Mouse (Mus musculus) kidney, embryonic 14.5 days (tissue): ENCODE measurements at regions not wholly inside any gene's neighbourhood (a gene's known extent, or its start where the extent isn't known, plus 50 kb on each side); places are given as distances from the start of the nearest gene placed in this dataset.

Experiments
- ATAC-seq: fragments of 200-750 bp; cut with Nextera tagmentation; 2 replicates; pipeline ENCODE4 v1.8.0; 2017; ENCODE audit warnings: moderate number of reproducible peaks, mild to moderate bottlenecking, moderate TSS enrichment, moderate library complexity; ENCODE audit not compliant: low FRiP score, low TSS enrichment
- H3K27ac ChIP-seq: fragments of 300-500 bp; sonication (generic); 2 replicates; pipeline ENCODE4 v1.5.1; 2014; ENCODE audit warnings: low read depth, mild to moderate bottlenecking, low read length, moderate library complexity, mixed read lengths
- H3K27me3 ChIP-seq: fragments of 300-500 bp; sonication (generic); 2 replicates; pipeline ENCODE4 v1.6.1; 2014; ENCODE audit warnings: mild to moderate bottlenecking, low read length; ENCODE audit not compliant: control insufficient read depth, insufficient read depth
- H3K36me3 ChIP-seq: fragments of 300-500 bp; sonication (generic); 2 replicates; pipeline ENCODE4 v1.6.1; 2014; ENCODE audit warnings: low read length, mixed read lengths; ENCODE audit not compliant: control insufficient read depth, insufficient read depth
- H3K4me1 ChIP-seq: fragments of 300-500 bp; sonication (generic); 2 replicates; pipeline ENCODE4 v1.6.1; 2014; ENCODE audit warnings: low read length, mixed read lengths; ENCODE audit not compliant: control insufficient read depth, insufficient read depth
- H3K4me2 ChIP-seq: fragments of 300-500 bp; sonication (generic); replicated peaks from 2 replicates; pipeline ENCODE4 v1.6.1; 2014; ENCODE audit warnings: low read depth, mild to moderate bottlenecking, low read length
- H3K4me3 ChIP-seq: fragments of 300-500 bp; sonication (generic); 2 replicates; pipeline ENCODE4 v1.5.1; 2014; ENCODE audit warnings: mild to moderate bottlenecking, low read length
- H3K9ac ChIP-seq: fragments of 300-500 bp; sonication (generic); 2 replicates; pipeline ENCODE4 v1.6.1; 2014; ENCODE audit warnings: low read depth, mild to moderate bottlenecking, low read length, moderate library complexity
- H3K9me3 ChIP-seq: fragments of 300-500 bp; sonication (generic); 2 replicates; pipeline ENCODE4 v1.6.1; 2016; ENCODE audit warnings: low read length; ENCODE audit not compliant: control insufficient read depth
- whole genome bisulfite sequencing: fragments of 180-500 bp; shearing (Covaris S2); extraction: QIAGEN DNeasy Blood & Tissue Kit; methylation state at CpG from one replicate; pipeline ENCODE4 v1.1.7; 2014; 5-methylcytosine and 5-hydroxymethylcytosine counted together

GRCm38 (mm10) chr4:75827082-75827711 lies 549.1 kb upstream of the Dmac1 start:
- H3K27ac ChIP-seq, result no peak overlapping the region
- H3K9ac ChIP-seq, result no peak overlapping the region
- H3K9me3 ChIP-seq, result no peaks in the 10 kb centered on the region
- H3K36me3 ChIP-seq, result no peaks in the 10 kb centered on the region
- no peak overlapping the region for H3K4me3 ChIP-seq
- ATAC-seq, result no peak
- H3K4me1 ChIP-seq, result no peaks in the 10 kb centered on the region
- H3K27me3 ChIP-seq, result no peaks in the 10 kb centered on the region
- 41% methylated on average over 3 of the region's 3 CpGs for WGBS
- H3K4me2 ChIP-seq, result no peak overlapping the region

GRCm38 (mm10) chr4:75819193-75819603 lies 541.1 kb upstream of the Dmac1 start:
- Histone ChIP-seq H3K4me3 (no peak overlapping the region), H3K4me2 (no peak overlapping the region), H3K36me3 (no peaks in the 10 kb centered on the region), H3K9ac (no peak overlapping the region), H3K4me1 (no peaks in the 10 kb centered on the region), H3K27ac (no peak overlapping the region), H3K9me3 (no peaks in the 10 kb centered on the region), H3K27me3 (no peaks in the 10 kb centered on the region)
- ATAC-seq, result no peak
- WGBS, result 65% methylated on average over 2 of the region's 2 CpGs

GRCm38 (mm10) chr4:75816026-75816425 lies 537.9 kb upstream of the Dmac1 start:
- no peaks in the 10 kb centered on the region for H3K4me1 ChIP-seq
- no peak for ATAC-seq
- H3K27me3 ChIP-seq, result no peaks in the 10 kb centered on the region
- H3K9ac ChIP-seq, result no peak overlapping the region
- no peaks in the 10 kb centered on the region for H3K36me3 ChIP-seq
- WGBS, result 86% methylated on average over 4 of the region's 4 CpGs
- H3K4me3 ChIP-seq, result no peak overlapping the region
- no peaks in the 10 kb centered on the region for H3K9me3 ChIP-seq
- H3K27ac ChIP-seq, result no peak overlapping the region
- H3K4me2 ChIP-seq, result no peak overlapping the region

GRCm38 (mm10) chr4:75812266-75812665 lies 534.2 kb upstream of the Dmac1 start:
- no peak overlapping the region for H3K4me2 ChIP-seq
- 73% methylated on average over 2 of the region's 2 CpGs for WGBS
- ATAC-seq, result no peak

GRCm38 (mm10) chr4:75801870-75802269 lies 523.8 kb upstream of the Dmac1 start:
- Histone ChIP-seq H3K4me3 (no peak overlapping the region), H3K27ac (no peak overlapping the region), H3K36me3 (no peaks in the 10 kb centered on the region), H3K9ac (no peak overlapping the region), H3K4me2 (no peak overlapping the region), H3K9me3 (no peaks in the 10 kb centered on the region), H3K27me3 (no peaks in the 10 kb centered on the region), H3K4me1 (no peaks in the 10 kb centered on the region)
- ATAC-seq, result no peak
- 82% methylated on average over 4 of the region's 4 CpGs for WGBS

More at GRCm38 (mm10) chr4:75812266-75812665, 534.2 kb upstream of the Dmac1 start:
- Histone ChIP-seq H3K4me3 (no peak overlapping the region), H3K27me3 (no peaks in the 10 kb centered on the region), H3K9me3 (no peaks in the 10 kb centered on the region), H3K4me1 (no peaks in the 10 kb centered on the region), H3K36me3 (no peaks in the 10 kb centered on the region), H3K27ac (no peak overlapping the region), H3K9ac (no peak overlapping the region)

GRCm38 (mm10) chr4:75801156-75801555 lies 523.1 kb upstream of the Dmac1 start:
- H3K4me1 ChIP-seq, result no peaks in the 10 kb centered on the region
- no peaks in the 10 kb centered on the region for H3K36me3 ChIP-seq
- no peak for ATAC-seq
- no peak overlapping the region for H3K9ac ChIP-seq
- H3K4me2 ChIP-seq, result no peak overlapping the region
- no peak overlapping the region for H3K4me3 ChIP-seq
- no peaks in the 10 kb centered on the region for H3K9me3 ChIP-seq
- no peak overlapping the region for H3K27ac ChIP-seq
- no peaks in the 10 kb centered on the region for H3K27me3 ChIP-seq
- WGBS, result 75% methylated on average over 4 of the region's 4 CpGs

- H3K27ac ChIP-seq, result no peak overlapping the region
- ATAC-seq, result no peak
- H3K27me3 ChIP-seq, result no peaks in the 10 kb centered on the region
- H3K4me2 ChIP-seq, result no peak overlapping the region
- no peak overlapping the region for H3K4me3 ChIP-seq
- H3K9ac ChIP-seq, result no peak overlapping the region
- no peaks in the 10 kb centered on the region for H3K36me3 ChIP-seq
- H3K9me3 ChIP-seq, result no peaks in the 10 kb centered on the region
- H3K4me1 ChIP-seq, result no peaks in the 10 kb centered on the region
These were observed 513.7 kb upstream of the Dmac1 start for GRCm38 (mm10) chr4:75791789-75792188.

- peak; percentile 83; the same call in 1 of the 2 replicates for ATAC-seq
- no peaks in the 10 kb centered on the region for H3K36me3 ChIP-seq
- H3K27me3 ChIP-seq, result no peaks in the 10 kb centered on the region
- no peak overlapping the region; the same call in 1 of the 2 replicates for H3K27ac ChIP-seq
- H3K4me3 ChIP-seq, result no peak overlapping the region
- H3K9ac ChIP-seq, result no peak overlapping the region
- H3K9me3 ChIP-seq, result no peaks in the 10 kb centered on the region
- H3K4me2 ChIP-seq, result no peak overlapping the region
- no peaks in the 10 kb centered on the region for H3K4me1 ChIP-seq
- WGBS, result 66% methylated on average over 1 of the region's 1 CpGs
These were observed 513.0 kb upstream of the Dmac1 start for GRCm38 (mm10) chr4:75790920-75791589.

GRCm38 (mm10) chr4:75787405-75787804 lies 509.3 kb upstream of the Dmac1 start:
- no peak overlapping the region for H3K27ac ChIP-seq
- WGBS, result 25% methylated on average over 3 of the region's 3 CpGs

More at GRCm38 (mm10) chr4:75787405-75787804, 509.3 kb upstream of the Dmac1 start:
- Histone ChIP-seq H3K9me3 (no peaks in the 10 kb centered on the region), H3K4me3 (no peak overlapping the region), H3K36me3 (no peaks in the 10 kb centered on the region), H3K4me1 (no peaks in the 10 kb centered on the region), H3K9ac (no peak overlapping the region), H3K27me3 (no peaks in the 10 kb centered on the region), H3K4me2 (no peak overlapping the region)
- ATAC-seq, result peak; percentile 76; the same call in 1 of the 2 replicates
